Mouse (Mus musculus) heart, postnatal 0 days (tissue): ENCODE data around the gene 1600014C10Rik. TPM values are rescaled to one million over a fixed set of nuclear protein-coding genes. Genes with fewer than 3 reads are reported as not detected.

ENCODE experiments used
- ATAC-seq: fragments of 200-750 bp; cut with Nextera tagmentation; 2 replicates; pipeline ENCODE4 v1.8.0; 2017; ENCODE audit warnings: low read depth, moderate number of reproducible peaks, moderate library complexity; ENCODE audit not compliant: insufficient read depth
- DNase-seq: peaks from one replicate; pipeline ENCODE4 v3.0.0-alpha.2; 2016; ENCODE audit warnings: low spot score
- H3K27ac ChIP-seq: fragments of 300-500 bp; sonication (generic); 2 replicates; pipeline ENCODE4 v1.5.1; 2014; ENCODE audit warnings: low read depth, mild to moderate bottlenecking
- H3K27me3 ChIP-seq: fragments of 300-500 bp; sonication (generic); 2 replicates; pipeline ENCODE4 v1.6.1; 2014; ENCODE audit warnings: low read length, mixed read lengths; ENCODE audit not compliant: control insufficient read depth, insufficient read depth
- H3K36me3 ChIP-seq: fragments of 300-500 bp; sonication (generic); replicated peaks from 2 replicates; pipeline ENCODE4 v1.6.1; 2014; ENCODE audit warnings: low read length, mixed read lengths; ENCODE audit not compliant: control insufficient read depth, insufficient read depth
- H3K4me1 ChIP-seq: fragments of 300-500 bp; sonication (generic); 2 replicates; pipeline ENCODE4 v1.6.1; 2014; ENCODE audit warnings: antibody characterized with exemption; ENCODE audit not compliant: control insufficient read depth, insufficient read depth
- H3K4me2 ChIP-seq: fragments of 300-500 bp; sonication (generic); 2 replicates; pipeline ENCODE4 v1.6.1; 2014; ENCODE audit warnings: low read depth, mild to moderate bottlenecking, low read length, moderate library complexity
- H3K4me3 ChIP-seq: fragments of 300-500 bp; sonication (generic); 2 replicates; pipeline ENCODE4 v1.5.1; 2014; ENCODE audit warnings: low read depth, low read length
- H3K9ac ChIP-seq: fragments of 300-500 bp; sonication (generic); replicated peaks from 2 replicates; pipeline ENCODE4 v1.6.1; 2014; ENCODE audit warnings: low read depth, low read length, mixed read lengths
- H3K9me3 ChIP-seq: fragments of 300-500 bp; sonication (generic); replicated peaks from 2 replicates; pipeline ENCODE4 v1.6.1; 2016; ENCODE audit warnings: low read length; ENCODE audit not compliant: control insufficient read depth
- CTCF ChIP-seq: IDR thresholded peaks from 2 replicates; pipeline ENCODE4 v1.5.1; 2016; ENCODE audit warnings: antibody characterized with exemption, control low read depth, low read depth
- EP300 ChIP-seq: IDR thresholded peaks from 2 replicates; pipeline ENCODE4 v1.6.1; 2016; ENCODE audit warnings: antibody characterized with exemption, low read depth
- WGBS: fragments of 180-500 bp; shearing (Covaris S2); extraction: QIAGEN DNeasy Blood & Tissue Kit; methylation state at CpG from one replicate; pipeline ENCODE4 v1.1.7; 2014; 5-methylcytosine and 5-hydroxymethylcytosine counted together
- polyA plus RNA-seq: library from polyadenylated mRNA; unstranded; fragments of >200 nt; fragmentation: Nextera tagmentation; extraction: Ambion mirVana; gene quantifications from 2 replicates; pipeline ENCODE4 v1.2.1, GENCODE M21; 2015
- total RNA-seq: library from RNA; depleted of rRNA; stranded (reverse); fragments of >200 nt; gene quantifications from 2 replicates; pipeline ENCODE4 v1.2.3, GENCODE M21; 2014; ENCODE audit warnings: low replicate concordance

1600014C10Rik gene
- total and polyA plus RNA-seq, 2 experiments from 2014 or later = 15.9 to 16.5 TPM

DNA sequence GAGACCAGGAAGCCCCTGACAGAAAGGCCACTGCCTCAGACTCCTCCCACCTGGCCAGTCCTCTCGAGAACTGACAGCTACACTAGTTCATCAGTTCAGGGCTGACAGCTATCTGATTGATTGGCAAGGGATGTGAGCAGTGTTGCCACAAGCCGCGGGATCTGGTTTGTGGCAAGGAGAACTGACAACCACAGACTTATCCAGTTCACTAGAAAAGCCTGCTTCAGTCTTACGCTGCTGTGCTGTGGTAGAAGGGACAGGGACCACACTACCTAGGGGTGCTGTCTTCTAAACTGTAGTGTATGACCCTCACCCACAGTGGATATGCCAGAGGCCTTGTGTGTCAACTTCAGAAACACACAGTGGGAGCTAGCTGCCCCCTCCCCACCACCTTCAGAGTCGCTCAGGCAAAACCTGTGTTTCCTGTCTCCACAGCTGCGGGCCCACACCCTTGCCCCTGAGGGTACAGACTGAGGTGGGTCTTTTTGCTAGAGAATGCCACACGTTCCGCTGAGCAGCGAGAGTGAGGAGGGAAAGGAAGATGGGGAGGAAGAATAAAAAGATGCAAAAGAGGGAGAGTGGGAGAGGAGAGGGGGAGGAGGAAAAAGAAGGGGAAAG is 19.5 kb upstream of the 1600014C10Rik start:
- ATAC-seq (no peak), DNase-seq (no peak)
- Histone ChIP-seq H3K36me3 (no peaks in the 10 kb centered on the region), H3K27ac (no peak overlapping the region), H3K9me3 (no peaks in the 10 kb centered on the region), H3K4me2 (no peak overlapping the region), H3K9ac (no peak overlapping the region), H3K4me1 (0 out of 2 replicates have a peak, but pooled peaks cover 7% of the 10 kb centered on the region), H3K27me3 (0 out of 2 replicates have a peak, but pooled peaks cover 3% of the 10 kb centered on the region), H3K4me3 (no peak overlapping the region)
- WGBS = 40% methylated on average over 9 of the region's 9 CpGs
- no peak for TF ChIP-seq EP300
- no peak for TF ChIP-seq CTCF

GRCm38 (mm10) chr7:38166930-38167645 is 15.9 kb upstream of the 1600014C10Rik start:
- Histone ChIP-seq H3K9me3 (no peaks in the 10 kb centered on the region), H3K4me3 (peak overlapping the region; percentile 18), H3K27me3 (0 out of 2 replicates have a peak, but pooled peaks cover 3% of the 10 kb centered on the region), H3K4me1 (0 out of 2 replicates have a peak, but pooled peaks cover 7% of the 10 kb centered on the region), H3K4me2 (peak overlapping the region; percentile 56), H3K27ac (no peak overlapping the region), H3K9ac (no peak overlapping the region), H3K36me3 (no peaks in the 10 kb centered on the region)
- ATAC-seq = no peak; the same call in 1 of the 2 replicates
- 7% methylated on average over 21 of the region's 21 CpGs for WGBS
- no peak for TF ChIP-seq CTCF
- no peak for TF ChIP-seq EP300
- no peak for DNase-seq

DNA sequence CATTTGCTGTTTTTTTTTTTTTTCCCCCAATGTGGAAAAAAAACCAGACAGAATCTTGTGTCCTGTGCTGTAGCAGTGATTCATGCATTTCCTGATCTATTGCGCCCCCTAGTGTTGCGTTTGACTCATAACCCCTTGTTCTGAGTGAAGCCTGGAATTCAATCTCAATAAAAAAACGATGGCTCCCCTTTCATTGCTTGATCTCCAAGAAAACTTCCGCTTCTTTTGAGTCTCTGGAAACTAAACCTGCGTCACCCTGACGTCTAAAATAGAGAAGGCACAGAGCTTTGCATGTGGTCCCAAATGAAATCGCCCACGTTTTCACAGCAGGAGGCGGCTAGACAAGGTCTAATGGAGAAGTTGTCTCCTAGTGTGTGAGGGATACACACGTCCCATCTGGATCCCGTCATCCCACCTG is 15.3 kb upstream of the 1600014C10Rik start:
- Histone ChIP-seq H3K4me3 (peak overlapping the region; percentile 18; the same call in 1 of the 2 replicates), H3K4me1 (0 out of 2 replicates have a peak, but pooled peaks cover 7% of the 10 kb centered on the region), H3K36me3 (no peaks in the 10 kb centered on the region), H3K9me3 (no peaks in the 10 kb centered on the region), H3K4me2 (peak overlapping the region; percentile 56), H3K9ac (no peak overlapping the region), H3K27me3 (0 out of 2 replicates have a peak, but pooled peaks cover 3% of the 10 kb centered on the region), H3K27ac (no peak overlapping the region)
- DNase-seq (peak; percentile 59), ATAC-seq (no peak)
- TF ChIP-seq CTCF (peak; percentile 78), EP300 (no peak)
- WGBS = 10% methylated on average over 11 of the region's 11 CpGs

DNA sequence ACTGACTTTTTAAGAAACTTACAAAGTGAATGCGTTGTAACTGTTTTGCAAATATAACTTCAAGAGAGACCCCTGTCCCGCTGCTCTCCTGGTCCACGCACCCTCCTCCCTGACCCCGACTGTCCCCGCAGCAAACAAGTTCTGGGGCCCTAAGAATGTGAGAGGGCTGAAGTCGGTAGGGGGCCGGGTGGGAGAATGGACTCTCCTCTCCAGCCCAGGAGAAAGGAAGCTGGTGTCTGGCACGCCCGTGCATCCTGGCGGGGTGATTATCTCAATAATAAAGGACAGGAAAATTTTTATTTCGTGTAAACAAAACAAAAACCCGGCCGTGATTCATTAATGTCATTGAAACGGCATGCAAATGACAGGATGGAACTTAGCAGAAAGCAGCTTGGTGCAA is 9.1 kb upstream of the 1600014C10Rik start:
- no peaks in the 10 kb centered on the region for H3K9me3 ChIP-seq
- 24% methylated on average over 14 of the region's 14 CpGs for WGBS
- peak overlapping the region; percentile 37 for H3K4me3 ChIP-seq
- H3K4me1 ChIP-seq = no peaks in the 10 kb centered on the region
- H3K27me3 ChIP-seq = peaks cover 11% of the 10 kb centered on the region; the same call in 1 of the 2 replicates
- no peak for ATAC-seq
- H3K27ac ChIP-seq = no peak overlapping the region
- TF ChIP-seq CTCF (no peak), EP300 (no peak)
- 0 out of 2 replicates have a peak overlapping the region, but pooled peaks have one; percentile 28 for H3K9ac ChIP-seq
- H3K36me3 ChIP-seq = no peaks in the 10 kb centered on the region
- peak overlapping the region; percentile 63 for H3K4me2 ChIP-seq
- DNase-seq = no peak

GRCm38 (mm10) chr7:38174321-38175148 is 8.5 kb upstream of the 1600014C10Rik start:
- Histone ChIP-seq H3K4me1 (no peaks in the 10 kb centered on the region), H3K27ac (no peak overlapping the region), H3K9ac (0 out of 2 replicates have a peak overlapping the region, but pooled peaks have one; percentile 28), H3K4me2 (peak overlapping the region; percentile 63), H3K9me3 (no peaks in the 10 kb centered on the region), H3K27me3 (peaks cover 11% of the 10 kb centered on the region; the same call in 1 of the 2 replicates), H3K36me3 (no peaks in the 10 kb centered on the region), H3K4me3 (peak overlapping the region; percentile 37)
- 14% methylated on average over 31 of the region's 31 CpGs for WGBS
- TF ChIP-seq CTCF (no peak), EP300 (no peak)
- ATAC-seq (peak; percentile 47; the same call in 1 of the 2 replicates), DNase-seq (no peak)
